Mouse (Mus musculus) left cerebral cortex, postnatal 36 days (tissue): Measurements from ENCODE around the gene Foxj1. TPM values are rescaled to one million over a fixed set of nuclear protein-coding genes. Genes with fewer than 3 reads are reported as not detected.

Experiments
- DNase-seq, 2 experiments: peaks; one replicate each; pipeline ENCODE4 v3.0.0; 2021 to 2022; ENCODE audit warnings: low spot score in 2 of 2, mixed read lengths in 1 of 2
- intact Hi-C: fragments of 180-260 bp; cut with DNase I; formaldehyde crosslinking; loops from one replicate; pipeline ENCODE4 v1.15.1; 2025
- total RNA-seq, 2 experiments: library from RNA; stranded (reverse); gene quantifications; 2 replicates each; pipeline ENCODE4 v1.2.3; 2021

The Foxj1 gene
- total RNA-seq, 2 experiments from 2014 or later = 5.0 to 5.2 TPM

DNA sequence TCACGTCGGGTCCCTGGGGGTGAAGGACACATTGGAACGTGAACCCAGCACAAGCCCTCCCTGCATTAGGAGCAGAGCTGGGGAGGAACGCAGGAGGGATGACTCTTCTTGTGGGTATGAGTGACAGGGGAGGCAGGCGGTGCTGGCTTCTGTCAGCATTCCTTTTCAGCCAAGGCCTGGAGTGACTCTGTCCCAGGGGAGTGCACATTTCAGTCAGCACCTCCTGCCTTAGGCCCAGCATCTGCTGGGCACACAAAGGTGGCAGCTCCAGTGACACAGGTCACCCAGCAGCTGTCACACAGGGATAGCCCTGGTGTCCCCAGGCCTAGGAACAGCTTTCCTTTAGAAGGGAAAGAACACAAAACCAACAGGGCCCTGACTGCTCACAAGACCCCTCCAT, 12.8 kb upstream of the Foxj1 start:
- intact Hi-C loops = no loop called here
- DNase-seq = no peak

- intact Hi-C loops = no loop called here
- no peak for DNase-seq
Measured at GRCm38 (mm10) chr11:116347012-116347411, 11.8 kb upstream of the Foxj1 start.

GRCm38 (mm10) chr11:116342069-116342791, 7.0 kb upstream of the Foxj1 start:
- no peak for DNase-seq
- intact Hi-C loops = no loop called here

DNA sequence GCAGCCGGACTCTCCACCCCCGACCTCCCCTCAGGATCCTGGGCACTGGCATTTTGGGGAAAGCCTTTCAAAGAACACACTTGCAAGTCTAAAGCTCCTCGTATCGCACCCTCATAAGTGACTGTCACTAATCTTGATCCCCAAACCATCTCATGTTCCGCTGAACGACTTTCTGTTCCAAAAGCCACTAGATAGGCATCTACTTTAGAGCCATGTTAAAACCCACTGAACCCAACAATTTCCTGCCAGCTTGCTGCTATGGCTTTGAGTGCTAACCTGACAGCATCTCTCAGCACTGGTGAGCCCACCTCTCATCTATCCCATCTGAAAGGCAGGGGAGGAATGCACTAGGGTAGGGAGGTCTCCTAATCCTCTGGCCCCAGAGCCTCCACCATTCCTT, 2.3 kb upstream of the Foxj1 start:
- no peak for DNase-seq
- intact Hi-C loops = no loop called here

- no peak for DNase-seq
- intact Hi-C loops = no loop called here
Measured at GRCm38 (mm10) chr11:116337000-116337399, 1.8 kb upstream of the Foxj1 start.

- no peak for DNase-seq
- intact Hi-C loops = no loop called here
Measured at GRCm38 (mm10) chr11:116336393-116336792, 1.2 kb upstream of the Foxj1 start.

GRCm38 (mm10) chr11:116334417-116334782, 799 bp downstream of the Foxj1 start:
- DNase-seq = no peak
- intact Hi-C loops = no loop called here

DNA sequence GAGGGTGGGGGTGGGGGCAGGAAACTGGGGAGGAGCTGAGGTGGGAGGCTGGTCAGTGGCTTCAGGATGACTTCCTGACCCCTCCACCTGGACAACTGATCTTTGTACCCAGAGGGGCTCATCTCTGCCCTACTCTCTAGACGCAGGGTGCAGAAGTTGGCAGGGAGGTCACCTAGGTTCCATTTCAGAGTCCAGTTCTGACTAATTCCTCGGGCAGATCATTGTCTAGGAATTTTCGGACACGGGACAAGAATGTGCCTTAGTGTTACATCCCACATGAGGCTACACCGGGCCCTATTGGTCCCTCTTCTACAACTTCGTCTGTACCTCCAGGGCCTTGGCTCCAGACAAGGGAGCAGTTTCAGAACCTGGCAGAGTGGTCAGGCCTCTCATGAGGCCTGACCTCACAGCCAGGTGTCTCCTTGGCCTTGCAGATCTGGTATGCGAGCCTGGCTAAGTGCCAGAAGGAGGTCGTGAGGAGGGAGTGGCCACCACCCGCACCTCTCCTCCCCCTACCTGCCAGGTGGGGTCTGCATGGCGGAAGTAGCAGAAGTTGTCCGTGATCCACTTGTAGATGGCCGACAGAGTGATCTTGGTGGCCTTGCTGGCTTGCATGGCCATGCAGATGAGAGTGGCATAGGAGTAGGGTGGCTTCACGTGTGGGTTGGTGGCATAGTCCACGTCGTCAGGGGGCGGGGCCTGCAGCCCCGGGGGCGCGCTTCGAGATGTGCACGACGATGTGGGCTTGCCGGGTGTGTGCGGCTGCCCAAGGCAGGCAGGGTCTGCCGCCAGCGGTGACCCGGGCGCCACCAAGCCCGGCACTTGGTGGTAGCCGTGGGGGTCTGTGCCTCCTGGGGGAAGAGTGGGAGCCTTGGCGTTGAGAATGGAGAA, 1.4 kb downstream of the Foxj1 start:
- intact Hi-C loops = no loop called here
- DNase-seq = no peak

DNA sequence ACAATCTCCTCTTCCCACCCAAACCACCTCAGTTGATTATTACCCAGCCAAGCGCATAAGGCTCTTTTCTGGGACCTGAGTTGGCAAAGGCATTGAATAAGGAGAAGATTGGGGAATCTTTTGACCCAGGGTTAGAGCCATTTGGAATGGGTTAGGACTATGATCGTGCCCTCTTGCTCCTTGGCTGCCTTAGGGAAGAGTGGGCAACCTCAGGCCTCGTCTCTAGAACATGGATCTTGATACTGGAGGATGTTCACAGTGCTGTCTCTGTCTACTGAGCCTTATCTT, 2.3 kb downstream of the Foxj1 start:
- no peak for DNase-seq
- intact Hi-C loops = no loop called here

DNA sequence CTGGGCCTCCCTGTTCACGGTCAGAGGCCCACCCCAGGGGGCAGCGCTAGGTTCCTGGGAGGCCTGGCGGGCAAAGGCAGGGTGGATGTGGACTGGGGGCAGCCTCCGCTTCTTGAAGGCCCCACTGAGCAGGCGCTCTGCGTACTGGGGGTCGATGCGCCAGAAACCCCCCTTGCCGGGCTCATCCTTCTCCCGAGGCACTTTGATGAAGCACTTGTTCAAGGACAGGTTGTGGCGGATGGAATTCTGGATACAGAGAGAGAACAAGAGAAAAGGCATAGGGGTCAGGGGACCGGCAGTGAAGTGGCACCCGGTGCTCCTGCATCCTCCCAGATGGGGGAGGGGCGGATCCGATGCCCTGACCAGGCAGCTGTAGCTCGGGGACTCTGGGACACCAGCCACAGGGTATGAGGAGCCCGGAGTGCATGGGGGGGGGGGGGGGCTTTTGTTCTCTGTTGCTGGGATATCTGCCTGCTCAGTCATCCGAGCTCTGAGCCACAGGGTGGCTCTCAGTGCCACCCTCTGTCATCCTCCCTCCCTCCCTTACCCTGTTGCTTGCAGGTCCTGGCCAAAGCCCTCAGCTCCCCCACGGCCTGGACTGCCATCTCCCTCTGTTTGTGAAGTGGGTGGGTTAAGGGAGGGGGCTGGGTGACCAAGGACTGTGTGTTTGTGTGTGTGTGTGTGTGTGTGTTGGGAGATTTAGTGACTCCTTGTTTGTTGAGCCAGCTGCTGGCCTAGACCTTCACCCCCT, 2.8 kb downstream of the Foxj1 start:
- intact Hi-C loops = no loop called here

DNA sequence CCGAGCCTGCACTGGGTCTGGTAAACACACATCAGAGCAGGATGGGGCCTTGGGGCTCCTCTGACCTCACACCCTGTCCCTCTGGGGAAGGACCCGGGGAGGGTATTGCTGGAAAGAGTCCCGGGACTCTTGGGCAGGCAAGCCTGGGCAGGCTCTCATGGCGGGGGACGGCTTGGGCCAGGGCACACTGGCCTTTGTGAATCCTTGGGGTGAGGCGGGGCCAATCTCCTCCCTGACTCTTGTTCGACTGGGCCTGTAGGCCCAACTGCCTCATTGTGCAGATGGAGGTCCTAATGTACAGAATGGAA, 5.0 kb downstream of the Foxj1 start:
- intact Hi-C loops = no loop called here
- no peak for DNase-seq

More for the DNA sequence above, 2.8 kb downstream of the Foxj1 start:
- DNase-seq = no peak

- intact Hi-C loops = no loop called here
- DNase-seq = no peak
Measured at GRCm38 (mm10) chr11:116329314-116330210, 5.6 kb downstream of the Foxj1 start.

GRCm38 (mm10) chr11:116326963-116327603, 8.1 kb downstream of the Foxj1 start:
- DNase-seq = no peak
- intact Hi-C loops = no loop called here

GRCm38 (mm10) chr11:116318719-116319659, 16.2 kb downstream of the Foxj1 start:
- intact Hi-C loops = loop anchor here (1.0 to 5.0 kb wide), 3 partner anchors 50 to 143 kb away; no protein-coding TSS in a partner anchor
- DNase-seq = peak; percentile 79

GRCm38 (mm10) chr11:116312359-116312758, 22.8 kb downstream of the Foxj1 start:
- no peak for DNase-seq
- intact Hi-C loops = no loop called here

GRCm38 (mm10) chr11:116311169-116311568, 24.0 kb downstream of the Foxj1 start:
- intact Hi-C loops = no loop called here

DNA sequence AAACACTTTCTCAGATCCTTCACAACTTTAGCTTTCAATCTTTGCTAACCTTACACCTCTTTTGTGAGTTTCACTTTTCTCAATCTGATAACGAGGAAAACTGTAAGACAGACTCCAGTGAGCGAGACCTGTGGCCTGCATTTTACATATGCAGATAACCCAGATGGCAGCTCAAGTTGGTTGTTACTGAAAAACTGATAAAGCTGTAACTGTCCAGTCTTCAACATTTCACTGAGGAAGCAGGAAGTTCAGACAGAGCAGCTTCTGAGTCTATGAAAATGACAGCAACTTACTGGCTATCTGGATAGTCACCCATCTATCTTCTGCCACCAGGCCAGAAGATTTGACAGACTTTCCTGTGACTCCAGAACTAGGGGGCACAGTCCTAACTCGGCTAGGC, 25.6 kb downstream of the Foxj1 start:
- DNase-seq = no peak
- intact Hi-C loops = loop anchor here (5.0 kb wide), 1 partner anchor 37 kb away; the partner anchor contains the start of gene Srp68

More at GRCm38 (mm10) chr11:116311169-116311568, 24.0 kb downstream of the Foxj1 start:
- DNase-seq = peak in 1 of 2 experiments; percentile 20
